Mouse (Mus musculus): ENCODE data around the gene Bcl7a. TPM values are rescaled to one million over a fixed set of nuclear protein-coding genes. Genes with fewer than 3 reads are reported as not detected.

Bcl7a gene
- total and polyA plus RNA-seq, 2 experiments from 2014 or later, result 6.6 to 10.2 TPM

DNA sequence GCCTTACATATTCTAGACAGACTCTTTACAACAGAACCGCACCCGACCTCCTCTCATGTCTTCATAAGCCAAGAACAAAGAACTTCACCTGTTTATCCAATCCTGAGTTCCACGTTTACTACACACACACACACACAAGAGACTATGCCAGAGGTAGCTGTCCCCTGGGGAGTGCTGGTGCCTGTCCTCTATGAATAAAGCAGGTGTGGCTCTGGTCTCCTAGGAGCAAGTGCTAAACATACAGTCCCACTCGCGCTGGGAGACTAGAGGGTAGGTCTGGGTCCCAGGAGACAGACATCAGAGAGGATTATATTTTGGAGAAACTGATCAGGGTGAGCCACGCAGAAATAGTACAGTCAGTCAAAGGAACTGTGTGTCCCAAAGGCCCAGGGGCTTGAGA is 10.1 kb upstream of the Bcl7a start:
- no peaks in the 10 kb centered on the region for H3K9me3 ChIP-seq (replicated peaks; ENCODE audit: control insufficient read depth, low read length)
- 86% methylated on average over 6 of the region's 6 CpGs for WGBS
- no peak overlapping the region for H3K9ac ChIP-seq (replicated peaks; ENCODE audit: low read depth, low read length)
- no peak for TF ChIP-seq EP300 (IDR thresholded peaks at IDR 0.05; ENCODE audit: low read depth)
- no peak for TF ChIP-seq CTCF (IDR thresholded peaks at IDR 0.05; ENCODE audit: low read depth)
- H3K4me1 ChIP-seq (ENCODE audit: control insufficient read depth, insufficient read depth), result no peaks in the 10 kb centered on the region
- DNase-seq (ENCODE audit: low spot score) (no peak), ATAC-seq (ENCODE audit: insufficient read depth, low read depth) (no peak)
- H3K36me3 ChIP-seq (replicated peaks; ENCODE audit: control insufficient read depth, insufficient read depth, low read length), result no peaks in the 10 kb centered on the region
- no peak overlapping the region for H3K4me3 ChIP-seq (ENCODE audit: low read depth, low read length)
- H3K4me2 ChIP-seq (ENCODE audit: low read depth, low read length), result no peak overlapping the region
- H3K27ac ChIP-seq (ENCODE audit: low read depth), result no peak overlapping the region
- H3K27me3 ChIP-seq (ENCODE audit: control insufficient read depth, insufficient read depth, low read length), result no peaks in the 10 kb centered on the region; the same call in 1 of the 2 replicates

DNA sequence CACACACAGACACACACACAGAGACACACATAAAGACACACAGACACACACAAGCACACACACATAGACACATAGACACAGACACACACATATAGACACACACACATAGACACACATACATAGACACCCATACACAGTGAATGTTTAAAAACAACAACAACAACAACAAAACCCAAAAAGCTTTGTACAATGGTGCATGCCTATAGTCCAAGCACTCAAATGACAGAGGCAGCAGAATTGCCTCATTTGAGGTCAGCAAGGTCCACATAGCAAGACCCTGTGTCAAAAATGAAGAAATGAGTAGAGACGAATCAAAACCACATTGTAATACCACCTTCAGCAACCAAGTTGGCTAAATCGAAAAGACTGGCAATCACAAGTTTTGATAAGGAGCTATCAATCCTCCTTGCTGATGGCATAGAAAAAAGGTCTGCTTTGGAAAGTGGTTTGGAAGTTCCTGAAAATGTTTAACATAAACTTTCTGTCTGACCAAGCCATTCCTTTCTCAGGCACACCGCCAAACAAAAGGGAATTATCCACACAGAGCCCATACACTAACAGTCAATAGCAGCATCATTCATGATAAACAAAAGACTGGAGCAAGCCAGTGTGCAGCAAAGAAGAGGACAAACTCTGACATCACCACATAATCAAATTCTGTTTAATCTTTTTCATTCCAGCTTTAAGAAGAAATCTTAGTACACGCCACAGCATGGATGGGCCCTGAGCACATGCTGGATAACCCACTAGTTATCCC is 7.3 kb upstream of the Bcl7a start:
- no peak for TF ChIP-seq EP300 (IDR thresholded peaks at IDR 0.05; ENCODE audit: low read depth)
- TF ChIP-seq CTCF (IDR thresholded peaks at IDR 0.05; ENCODE audit: low read depth), result no peak
- DNase-seq (ENCODE audit: low spot score), result no peak
- H3K4me1 ChIP-seq (ENCODE audit: control insufficient read depth, insufficient read depth), result no peaks in the 10 kb centered on the region
- H3K9ac ChIP-seq (replicated peaks; ENCODE audit: low read depth, low read length), result no peak overlapping the region
- no peaks in the 10 kb centered on the region for H3K36me3 ChIP-seq (replicated peaks; ENCODE audit: control insufficient read depth, insufficient read depth, low read length)
- no peak overlapping the region for H3K27ac ChIP-seq (ENCODE audit: low read depth)
- H3K27me3 ChIP-seq (ENCODE audit: control insufficient read depth, insufficient read depth, low read length), result no peaks in the 10 kb centered on the region
- 68% methylated on average over 4 of the region's 4 CpGs for whole genome bisulfite sequencing
- no peak for ATAC-seq (ENCODE audit: insufficient read depth, low read depth)
- no peak overlapping the region for H3K4me3 ChIP-seq (ENCODE audit: low read depth, low read length)
- no peak overlapping the region for H3K4me2 ChIP-seq (ENCODE audit: low read depth, low read length)
- no peaks in the 10 kb centered on the region for H3K9me3 ChIP-seq (replicated peaks; ENCODE audit: control insufficient read depth, low read length)

DNA sequence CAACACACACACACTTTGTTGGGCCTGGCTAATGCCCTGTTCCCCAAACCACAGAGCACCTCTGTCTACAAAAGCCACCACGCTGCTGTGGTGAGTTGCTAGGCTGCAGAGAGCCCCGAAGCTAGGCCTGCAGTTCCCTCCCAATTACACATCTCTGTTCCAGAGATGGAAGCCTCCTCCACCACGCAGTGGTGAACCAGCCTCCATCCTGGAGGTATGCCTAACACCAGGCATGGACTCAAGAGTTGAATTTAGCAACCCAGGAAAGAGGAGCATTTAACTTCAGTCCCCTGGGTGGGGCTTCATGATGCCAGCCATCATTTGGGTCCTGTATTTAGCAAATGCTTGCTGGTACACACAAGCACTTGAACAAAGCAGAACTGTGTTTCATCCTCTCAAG is 5.2 kb upstream of the Bcl7a start:
- no peak for DNase-seq (ENCODE audit: low spot score)
- H3K27me3 ChIP-seq (ENCODE audit: control insufficient read depth, insufficient read depth, low read length), result no peaks in the 10 kb centered on the region
- no peak overlapping the region for H3K4me2 ChIP-seq (ENCODE audit: low read depth, low read length)
- WGBS, result 65% methylated on average over 3 of the region's 3 CpGs
- H3K9ac ChIP-seq (replicated peaks; ENCODE audit: low read depth, low read length), result no peak overlapping the region
- no peak overlapping the region for H3K4me3 ChIP-seq (ENCODE audit: low read depth, low read length)
- no peak for TF ChIP-seq CTCF (IDR thresholded peaks at IDR 0.05; ENCODE audit: low read depth)
- TF ChIP-seq EP300 (IDR thresholded peaks at IDR 0.05; ENCODE audit: low read depth), result no peak
- H3K9me3 ChIP-seq (replicated peaks; ENCODE audit: control insufficient read depth, low read length), result no peaks in the 10 kb centered on the region
- ATAC-seq (ENCODE audit: insufficient read depth, low read depth), result no peak
- no peaks in the 10 kb centered on the region for H3K4me1 ChIP-seq (ENCODE audit: control insufficient read depth, insufficient read depth)
- H3K36me3 ChIP-seq (replicated peaks; ENCODE audit: control insufficient read depth, insufficient read depth, low read length), result no peaks in the 10 kb centered on the region
- H3K27ac ChIP-seq (ENCODE audit: low read depth), result no peak overlapping the region

DNA sequence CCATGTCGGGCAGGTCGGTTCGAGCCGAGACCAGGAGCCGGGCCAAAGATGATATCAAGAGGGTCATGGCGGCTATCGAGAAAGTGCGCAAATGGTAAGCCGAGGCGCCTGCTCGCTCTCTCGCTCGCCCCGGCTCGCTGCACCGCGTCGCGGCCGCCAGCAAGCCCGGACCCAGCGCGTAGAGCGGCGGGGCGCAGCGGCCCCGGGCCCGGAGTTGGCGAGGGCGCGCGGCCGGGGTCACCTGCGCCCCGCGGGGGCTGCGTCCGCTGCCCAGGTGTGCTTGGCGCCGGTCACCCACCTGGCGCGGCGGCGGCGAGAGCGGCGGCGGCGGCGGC is 961 bp downstream of the Bcl7a start:
- no peaks in the 10 kb centered on the region for H3K27me3 ChIP-seq (ENCODE audit: control insufficient read depth, insufficient read depth, low read length)
- no peaks in the 10 kb centered on the region for H3K36me3 ChIP-seq (replicated peaks; ENCODE audit: control insufficient read depth, insufficient read depth, low read length)
- peaks cover 12% of the 10 kb centered on the region for H3K4me1 ChIP-seq (ENCODE audit: control insufficient read depth, insufficient read depth)
- peak; percentile 7 for ATAC-seq (ENCODE audit: insufficient read depth, low read depth)
- H3K9ac ChIP-seq (replicated peaks; ENCODE audit: low read depth, low read length), result peak overlapping the region; percentile 89
- WGBS, result 0% methylated on average over 45 of the region's 51 CpGs
- DNase-seq (ENCODE audit: low spot score), result no peak
- peak overlapping the region; percentile 97 for H3K27ac ChIP-seq (ENCODE audit: low read depth)
- H3K4me3 ChIP-seq (ENCODE audit: low read depth, low read length), result peak overlapping the region; percentile 84
- TF ChIP-seq CTCF (IDR thresholded peaks at IDR 0.05; ENCODE audit: low read depth) (no peak), EP300 (IDR thresholded peaks at IDR 0.05; ENCODE audit: low read depth) (no peak)
- peak overlapping the region; percentile 93 for H3K4me2 ChIP-seq (ENCODE audit: low read depth, low read length)
- no peaks in the 10 kb centered on the region for H3K9me3 ChIP-seq (replicated peaks; ENCODE audit: control insufficient read depth, low read length)

DNA sequence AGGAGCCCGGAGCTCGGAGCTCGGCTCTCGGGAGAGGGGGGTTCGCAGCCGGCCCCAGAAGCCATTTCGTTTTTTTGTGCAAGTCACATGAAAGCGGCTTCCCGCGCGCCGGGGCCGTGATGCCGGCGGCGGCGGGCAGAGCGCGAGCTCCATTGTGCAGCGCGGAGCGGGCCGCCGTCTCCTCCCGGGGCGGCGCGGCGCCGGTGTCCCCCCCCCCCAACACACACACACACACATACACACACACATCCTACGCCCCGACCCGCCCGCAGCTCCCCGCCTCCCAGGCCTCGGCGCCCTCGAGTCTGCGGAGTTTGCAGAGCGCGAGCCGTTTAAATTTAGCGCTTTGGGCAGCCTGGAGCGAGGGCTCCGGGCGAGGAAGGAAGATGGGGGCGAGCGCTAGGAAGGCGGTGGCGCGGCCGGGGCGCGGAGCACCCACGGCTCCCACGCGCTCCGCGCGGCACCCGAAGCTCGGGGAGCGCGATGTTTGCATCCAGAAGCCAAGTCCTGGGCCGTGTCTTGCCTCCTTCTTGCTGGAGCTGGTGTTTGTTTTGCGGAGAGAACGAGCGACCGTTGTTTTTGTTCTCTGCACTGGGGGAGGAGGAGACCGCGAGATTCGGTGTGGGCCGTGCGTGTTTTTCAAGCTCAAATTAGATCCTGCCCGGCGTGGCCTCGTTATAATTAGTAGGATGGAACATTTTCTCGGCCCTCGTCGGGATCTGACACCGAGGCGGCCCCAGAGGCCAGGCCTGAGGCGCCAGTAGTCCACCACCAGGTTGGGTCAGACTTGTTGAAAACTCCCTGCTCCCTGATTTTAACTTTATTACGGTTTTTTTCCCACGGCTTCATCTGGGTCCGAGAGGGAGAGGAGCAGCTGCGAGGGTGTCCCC is 1.6 kb downstream of the Bcl7a start:
- ATAC-seq (ENCODE audit: insufficient read depth, low read depth), result peak; percentile 44
- peak overlapping the region; percentile 84 for H3K4me3 ChIP-seq (ENCODE audit: low read depth, low read length)
- TF ChIP-seq EP300 (IDR thresholded peaks at IDR 0.05; ENCODE audit: low read depth), result no peak
- no peak for TF ChIP-seq CTCF (IDR thresholded peaks at IDR 0.05; ENCODE audit: low read depth)
- peak overlapping the region; percentile 97 for H3K27ac ChIP-seq (ENCODE audit: low read depth)
- under 1% methylated on average over 56 of the region's 87 CpGs for WGBS
- H3K27me3 ChIP-seq (ENCODE audit: control insufficient read depth, insufficient read depth, low read length), result no peaks in the 10 kb centered on the region
- peak overlapping the region; percentile 93 for H3K4me2 ChIP-seq (ENCODE audit: low read depth, low read length)
- peak; percentile 35 for DNase-seq (ENCODE audit: low spot score)
- H3K9me3 ChIP-seq (replicated peaks; ENCODE audit: control insufficient read depth, low read length), result no peaks in the 10 kb centered on the region
- H3K36me3 ChIP-seq (replicated peaks; ENCODE audit: control insufficient read depth, insufficient read depth, low read length), result no peaks in the 10 kb centered on the region
- H3K9ac ChIP-seq (replicated peaks; ENCODE audit: low read depth, low read length), result peak overlapping the region; percentile 89
- peaks cover 12% of the 10 kb centered on the region for H3K4me1 ChIP-seq (ENCODE audit: control insufficient read depth, insufficient read depth)
